Mouse (Mus musculus): ENCODE results near the gene Nxf1. TPM values are rescaled to one million over a fixed set of nuclear protein-coding genes. Genes with fewer than 3 reads are reported as not detected.

The Nxf1 gene
- total and polyA plus RNA-seq, 2 experiments from 2014 or later, result 51.3 to 89.5 TPM

DNA sequence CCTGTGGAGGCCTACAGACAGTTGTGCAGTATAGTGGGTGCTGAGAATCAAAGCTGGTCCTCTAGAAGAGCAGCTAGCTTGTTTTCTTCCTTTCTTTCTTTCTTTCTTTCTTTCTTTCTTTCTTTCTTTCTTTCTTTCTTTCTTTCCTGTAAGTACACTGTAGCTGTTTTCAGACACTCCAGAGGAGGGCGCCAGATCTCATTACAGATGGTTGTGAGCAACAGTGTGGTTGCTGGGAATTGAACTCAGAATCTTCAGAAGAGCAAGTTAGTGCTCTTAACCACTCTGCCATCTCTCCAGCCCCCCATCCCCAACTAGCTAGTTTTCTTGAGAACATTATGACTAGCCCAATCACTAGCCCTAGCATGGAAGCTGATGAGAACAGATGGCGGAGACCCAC is 3.9 kb downstream of the Nxf1 start:
- no peak overlapping the region for H3K4me3 ChIP-seq (ENCODE audit: low read length)
- H3K27ac ChIP-seq, result no peak overlapping the region
- DNase-seq (ENCODE audit: low spot score) (no peak), ATAC-seq (no peak)
- no peak overlapping the region for H3K9ac ChIP-seq (replicated peaks; ENCODE audit: low read length)
- TF ChIP-seq CTCF (IDR thresholded peaks at IDR 0.05; ENCODE audit: low read depth), result 0 out of 2 replicates have a peak, but pooled peaks have one; percentile 11
- H3K4me1 ChIP-seq (ENCODE audit: insufficient read depth, low read length), result peaks cover 15% of the 10 kb centered on the region; the same call in 1 of the 2 replicates
- peaks cover 33% of the 10 kb centered on the region for H3K36me3 ChIP-seq (ENCODE audit: insufficient read depth, low read length)
- 79% methylated on average over 2 of the region's 2 CpGs for WGBS
- H3K4me2 ChIP-seq (ENCODE audit: low read depth, low read length), result no peak overlapping the region
- no peaks in the 10 kb centered on the region for H3K27me3 ChIP-seq (ENCODE audit: insufficient read depth, low read length)
- H3K9me3 ChIP-seq (ENCODE audit: low read length), result no peaks in the 10 kb centered on the region

DNA sequence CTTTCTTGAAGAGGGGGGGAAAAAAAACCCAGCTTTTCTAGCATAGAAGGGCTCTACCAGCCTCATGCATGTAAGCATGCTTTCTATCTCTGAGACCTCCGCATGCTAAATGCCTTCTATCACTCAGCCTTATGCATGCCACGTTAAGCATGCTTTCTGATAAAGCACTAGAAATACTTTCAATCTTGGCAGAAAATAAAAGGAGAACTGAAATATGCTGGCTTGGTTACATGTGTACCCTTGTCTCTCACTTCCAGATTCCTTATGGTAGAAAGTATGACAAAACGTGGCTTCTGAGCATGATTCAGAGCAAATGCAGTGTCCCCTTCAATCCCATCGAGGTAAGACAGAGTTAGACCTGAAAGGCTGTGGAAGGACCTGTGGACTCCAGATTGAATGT is 6.4 kb downstream of the Nxf1 start:
- WGBS, result 94% methylated on average over 4 of the region's 4 CpGs
- DNase-seq (ENCODE audit: low spot score) (no peak), ATAC-seq (no peak)
- TF ChIP-seq CTCF (IDR thresholded peaks at IDR 0.05; ENCODE audit: low read depth), result no peak
- Histone ChIP-seq H3K9me3 (ENCODE audit: low read length) (no peaks in the 10 kb centered on the region), H3K9ac (replicated peaks; ENCODE audit: low read length) (no peak overlapping the region), H3K4me1 (ENCODE audit: insufficient read depth, low read length) (peaks cover 6% of the 10 kb centered on the region; the same call in 1 of the 2 replicates), H3K4me2 (ENCODE audit: low read depth, low read length) (no peak overlapping the region), H3K27me3 (ENCODE audit: insufficient read depth, low read length) (no peaks in the 10 kb centered on the region), H3K27ac (no peak overlapping the region), H3K4me3 (ENCODE audit: low read length) (no peak overlapping the region), H3K36me3 (ENCODE audit: insufficient read depth, low read length) (peaks cover 58% of the 10 kb centered on the region)

DNA sequence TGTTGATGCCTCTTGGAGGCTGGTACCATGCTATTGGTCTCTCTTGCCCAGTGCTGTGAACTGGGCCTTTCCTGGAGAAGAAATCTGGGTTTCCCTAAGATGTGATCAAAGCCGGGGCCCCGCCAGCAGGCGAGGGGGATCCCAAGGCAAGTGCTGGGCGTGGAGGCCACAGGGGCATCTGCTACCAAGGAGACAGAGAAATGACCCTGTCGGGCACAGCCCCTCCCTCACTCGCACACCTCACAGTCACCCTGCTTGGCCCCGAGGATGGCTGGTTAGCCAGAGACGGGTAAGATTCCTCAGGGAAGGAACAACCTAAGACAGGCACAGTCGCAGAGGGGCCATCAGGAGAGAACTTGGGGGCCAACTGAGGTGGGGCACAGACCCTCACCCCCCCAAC is 8.7 kb downstream of the Nxf1 start:
- no peak for DNase-seq (ENCODE audit: low spot score)
- 99% methylated on average over 9 of the region's 9 CpGs for WGBS
- no peak overlapping the region for H3K9ac ChIP-seq (replicated peaks; ENCODE audit: low read length)
- TF ChIP-seq CTCF (IDR thresholded peaks at IDR 0.05; ENCODE audit: low read depth), result no peak
- no peaks in the 10 kb centered on the region for H3K27me3 ChIP-seq (ENCODE audit: insufficient read depth, low read length)
- peaks cover 68% of the 10 kb centered on the region for H3K36me3 ChIP-seq (ENCODE audit: insufficient read depth, low read length)
- H3K4me2 ChIP-seq (ENCODE audit: low read depth, low read length), result no peak overlapping the region
- no peak overlapping the region for H3K4me3 ChIP-seq (ENCODE audit: low read length)
- 0 out of 2 replicates have a peak, but pooled peaks have one; percentile 4 for ATAC-seq
- no peaks in the 10 kb centered on the region for H3K9me3 ChIP-seq (ENCODE audit: low read length)
- H3K4me1 ChIP-seq (ENCODE audit: insufficient read depth, low read length), result no peaks in the 10 kb centered on the region; the same call in 1 of the 2 replicates
- H3K27ac ChIP-seq, result no peak overlapping the region

DNA sequence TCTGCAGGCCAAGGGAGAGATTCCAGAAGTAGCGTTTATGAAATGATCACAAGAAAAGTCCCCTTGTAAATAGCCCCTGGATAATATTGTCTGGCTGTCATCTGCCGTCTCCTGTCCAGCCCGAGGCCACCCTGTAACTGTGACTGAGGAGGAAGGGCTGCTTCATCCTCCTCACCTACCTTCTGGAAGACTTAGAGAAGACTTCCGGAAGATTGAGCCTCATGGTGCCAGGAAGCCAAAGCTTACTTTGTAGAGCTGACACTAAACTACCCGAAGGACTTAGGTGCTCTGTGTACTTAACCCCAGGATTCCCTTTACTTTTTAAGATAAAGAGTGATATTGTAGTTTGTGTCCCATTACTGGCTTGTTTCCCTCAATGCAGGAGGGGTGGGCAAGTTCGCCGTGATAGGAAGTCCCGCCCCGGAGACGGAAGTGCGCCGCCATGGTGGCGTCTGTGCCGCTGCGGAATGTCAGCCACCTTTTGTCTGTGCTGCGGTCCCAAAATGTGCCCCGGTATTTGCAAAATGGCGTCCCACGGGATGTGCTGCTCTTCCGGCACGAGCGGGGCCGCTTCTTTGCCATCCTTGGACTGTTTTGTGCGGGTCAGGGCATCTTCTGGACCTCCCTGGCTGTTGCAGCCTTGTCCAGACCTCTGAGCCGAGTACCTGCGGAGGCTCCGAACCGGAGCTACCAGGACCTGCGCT is 13.8 kb downstream of the Nxf1 start, which contains the start of gene Tmem223:
Tmem223 (plus strand) TSS at position 430 of the 704 bp plus-strand sequence.
- Histone ChIP-seq H3K4me1 (ENCODE audit: insufficient read depth, low read length) (peaks cover 12% of the 10 kb centered on the region), H3K27me3 (ENCODE audit: insufficient read depth, low read length) (no peaks in the 10 kb centered on the region), H3K4me2 (ENCODE audit: low read depth, low read length) (peak within 1 kb of the TSS; percentile 81), H3K36me3 (ENCODE audit: insufficient read depth, low read length) (peaks cover 35% of the 10 kb centered on the region), H3K9ac (replicated peaks; ENCODE audit: low read length) (peak within 1 kb of the TSS; percentile 90), H3K4me3 (ENCODE audit: low read length) (peak within 1 kb of the TSS; percentile 84), H3K27ac (peak within 1 kb of the TSS; percentile 91), H3K9me3 (ENCODE audit: low read length) (no peaks in the 10 kb centered on the region)
- WGBS, result 28% methylated on average over 29 of the region's 29 CpGs
- ATAC-seq, result peak; percentile 67
- peak; percentile 47 for TF ChIP-seq CTCF (IDR thresholded peaks at IDR 0.05; ENCODE audit: low read depth)
- DNase-seq (ENCODE audit: low spot score), result peak; percentile 90

DNA sequence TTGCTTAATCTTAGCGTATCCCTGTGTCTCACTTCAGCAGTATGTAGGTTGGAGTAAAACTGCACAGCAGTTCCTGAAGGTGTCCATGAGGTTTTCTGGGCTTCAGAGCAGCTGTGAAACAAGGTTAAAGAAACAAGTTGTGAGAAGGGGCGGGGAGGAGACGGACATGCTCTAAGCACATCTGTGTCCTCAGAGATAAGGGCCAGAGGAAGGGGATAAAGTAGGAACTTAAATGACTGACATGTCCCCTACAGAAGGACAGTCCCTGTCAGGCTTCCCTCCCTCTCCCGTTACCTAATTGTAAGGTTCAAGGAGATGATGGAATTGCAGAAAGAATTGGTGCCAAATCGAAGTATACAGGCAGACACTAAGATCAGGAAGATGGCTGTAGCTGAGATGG is 16.1 kb downstream of the Nxf1 start:
- Histone ChIP-seq H3K27ac (no peak overlapping the region), H3K27me3 (ENCODE audit: insufficient read depth, low read length) (no peaks in the 10 kb centered on the region), H3K36me3 (ENCODE audit: insufficient read depth, low read length) (peaks cover 17% of the 10 kb centered on the region), H3K4me3 (ENCODE audit: low read length) (no peak overlapping the region), H3K9me3 (ENCODE audit: low read length) (no peaks in the 10 kb centered on the region), H3K4me2 (ENCODE audit: low read depth, low read length) (peak overlapping the region; percentile 95), H3K9ac (replicated peaks; ENCODE audit: low read length) (peak overlapping the region; percentile 93; the same call in 1 of the 2 replicates), H3K4me1 (ENCODE audit: insufficient read depth, low read length) (peaks cover 12% of the 10 kb centered on the region)
- no peak for DNase-seq (ENCODE audit: low spot score)
- no peak for TF ChIP-seq CTCF (IDR thresholded peaks at IDR 0.05; ENCODE audit: low read depth)
- ATAC-seq, result no peak
- 87% methylated on average over 5 of the region's 5 CpGs for WGBS

DNA sequence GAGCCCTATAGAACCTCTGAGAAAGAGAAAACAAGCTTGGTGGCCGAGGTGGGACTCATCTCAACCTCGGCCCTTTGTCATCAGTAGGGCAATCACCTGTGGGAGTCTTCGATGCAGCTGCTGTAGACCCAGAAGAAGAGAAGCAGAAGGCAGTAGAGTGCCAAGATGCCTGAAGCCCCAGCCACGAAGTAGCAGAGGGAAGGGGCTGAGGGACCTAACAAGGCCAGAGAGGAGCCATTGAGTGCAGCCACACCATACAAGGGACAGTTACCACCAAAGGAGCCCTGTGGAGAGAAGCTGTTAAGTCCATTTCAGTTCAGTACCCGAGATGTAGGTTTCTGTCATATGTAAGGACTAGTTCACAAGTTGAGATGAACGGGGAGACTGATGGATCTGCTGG is 16.5 kb downstream of the Nxf1 start:
- Histone ChIP-seq H3K4me2 (ENCODE audit: low read depth, low read length) (peak overlapping the region; percentile 95), H3K27me3 (ENCODE audit: insufficient read depth, low read length) (no peaks in the 10 kb centered on the region), H3K9me3 (ENCODE audit: low read length) (no peaks in the 10 kb centered on the region), H3K36me3 (ENCODE audit: insufficient read depth, low read length) (peaks cover 17% of the 10 kb centered on the region), H3K27ac (peak overlapping the region; percentile 95; the same call in 1 of the 2 replicates), H3K4me1 (ENCODE audit: insufficient read depth, low read length) (peaks cover 12% of the 10 kb centered on the region), H3K4me3 (ENCODE audit: low read length) (peak overlapping the region; percentile 69), H3K9ac (replicated peaks; ENCODE audit: low read length) (peak overlapping the region; percentile 93)
- DNase-seq (ENCODE audit: low spot score) (no peak), ATAC-seq (no peak)
- no peak for TF ChIP-seq CTCF (IDR thresholded peaks at IDR 0.05; ENCODE audit: low read depth)
- WGBS, result 61% methylated on average over 6 of the region's 6 CpGs
